Mouse (Mus musculus): ENCODE results near the gene Lce6a. TPM values are rescaled to one million over a fixed set of nuclear protein-coding genes. Genes with fewer than 3 reads are reported as not detected.

Gene Lce6a
- total RNA-seq, 2 experiments from 2014 or later = not detected

GRCm38 (mm10) chr3:92588858-92589257 lies 32.6 kb downstream of the Lce6a start, which contains the start of gene Smcp:
Gene Smcp, minus strand, starts transcription at chr3:92588997.
- DNase-seq = no peak
- H3K4me3 ChIP-seq = no peak within 1 kb of the TSS
- intact Hi-C loops (cut with DNase I) = no loop called here
- no peak for TF ChIP-seq CTCF (IDR thresholded peaks at IDR 0.05)
- no peak within 1 kb of the TSS for H3K27ac ChIP-seq

- intact Hi-C loops (cut with DNase I) = no loop called here
- no peak for DNase-seq
- H3K27ac ChIP-seq = no peak overlapping the region
- TF ChIP-seq CTCF (IDR thresholded peaks at IDR 0.05) = no peak
- H3K4me3 ChIP-seq = no peak overlapping the region
These were observed 34.3 kb downstream of the Lce6a start for GRCm38 (mm10) chr3:92587190-92587589.

- no peak for DNase-seq
- H3K4me3 ChIP-seq = no peak overlapping the region
- H3K27ac ChIP-seq = no peak overlapping the region
- intact Hi-C loops (cut with DNase I) = no loop called here
- no peak for TF ChIP-seq CTCF (IDR thresholded peaks at IDR 0.05)
These were observed 36.4 kb downstream of the Lce6a start for GRCm38 (mm10) chr3:92585055-92585454.

DNA sequence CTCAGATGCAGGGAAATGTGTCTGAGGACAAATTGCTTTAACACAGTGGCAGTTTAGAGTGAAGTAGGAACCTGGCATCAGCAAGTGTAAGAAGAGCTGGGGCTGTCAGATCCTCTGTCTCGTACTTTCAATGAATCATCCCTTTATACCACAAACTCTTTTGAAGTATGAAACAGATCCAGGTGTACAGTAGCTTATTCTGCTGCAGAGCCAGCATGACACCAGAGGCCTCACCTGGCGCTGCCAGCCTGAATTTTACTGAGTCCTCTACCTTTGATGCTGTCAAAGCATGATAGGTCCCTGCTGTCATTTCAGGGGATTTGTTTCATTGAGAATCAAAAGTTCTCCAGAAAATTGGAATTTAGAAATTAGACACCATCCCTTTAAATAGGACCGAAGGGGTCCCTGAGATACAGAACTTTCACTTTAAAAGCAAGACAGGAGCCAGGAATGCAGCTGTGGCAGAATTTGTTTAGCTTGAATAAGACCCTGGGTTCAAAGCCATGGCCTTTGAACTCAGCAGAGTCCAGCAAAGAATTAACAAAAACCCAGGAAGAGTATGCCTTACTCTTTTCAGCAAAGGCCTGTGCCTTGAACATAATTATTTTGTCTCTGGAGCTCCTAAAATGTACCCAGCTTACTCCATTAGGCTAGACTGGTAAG lies 38.2 kb downstream of the Lce6a start:
- Histone ChIP-seq H3K4me3 (no peak overlapping the region), H3K27ac (no peak overlapping the region)
- TF ChIP-seq CTCF (IDR thresholded peaks at IDR 0.05) = no peak
- intact Hi-C loops (cut with DNase I) = no loop called here
- no peak for DNase-seq

DNA sequence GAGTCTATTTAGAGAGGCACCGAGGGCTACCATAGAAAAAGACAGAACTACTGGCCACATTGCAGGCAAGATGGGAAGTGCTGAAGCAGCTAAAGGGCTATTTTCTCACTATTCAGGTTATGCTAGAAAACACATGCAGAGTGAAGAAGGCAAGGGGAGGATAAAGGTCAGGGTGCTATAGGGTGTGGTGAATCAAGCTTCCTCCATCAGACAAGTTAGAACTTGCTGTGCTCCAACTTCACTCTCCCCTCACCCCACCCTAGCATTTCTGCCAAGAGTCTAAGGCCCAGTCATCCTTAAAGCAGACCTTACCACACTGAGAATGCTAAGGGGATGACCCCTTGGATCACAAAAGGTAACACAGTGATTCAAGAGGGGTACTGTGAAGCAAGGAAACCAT lies 42.0 kb downstream of the Lce6a start:
- intact Hi-C loops (cut with DNase I) = no loop called here
- no peak for DNase-seq
- TF ChIP-seq CTCF (IDR thresholded peaks at IDR 0.05) = no peak

GRCm38 (mm10) chr3:92578652-92579413 lies 42.6 kb downstream of the Lce6a start:
- Histone ChIP-seq H3K27ac (no peak overlapping the region), H3K4me3 (no peak overlapping the region)
- intact Hi-C loops (cut with DNase I) = no loop called here
- no peak for DNase-seq
- no peak for TF ChIP-seq CTCF (IDR thresholded peaks at IDR 0.05)

More for the DNA sequence above, 42.0 kb downstream of the Lce6a start:
- Histone ChIP-seq H3K4me3 (no peak overlapping the region), H3K27ac (no peak overlapping the region)

DNA sequence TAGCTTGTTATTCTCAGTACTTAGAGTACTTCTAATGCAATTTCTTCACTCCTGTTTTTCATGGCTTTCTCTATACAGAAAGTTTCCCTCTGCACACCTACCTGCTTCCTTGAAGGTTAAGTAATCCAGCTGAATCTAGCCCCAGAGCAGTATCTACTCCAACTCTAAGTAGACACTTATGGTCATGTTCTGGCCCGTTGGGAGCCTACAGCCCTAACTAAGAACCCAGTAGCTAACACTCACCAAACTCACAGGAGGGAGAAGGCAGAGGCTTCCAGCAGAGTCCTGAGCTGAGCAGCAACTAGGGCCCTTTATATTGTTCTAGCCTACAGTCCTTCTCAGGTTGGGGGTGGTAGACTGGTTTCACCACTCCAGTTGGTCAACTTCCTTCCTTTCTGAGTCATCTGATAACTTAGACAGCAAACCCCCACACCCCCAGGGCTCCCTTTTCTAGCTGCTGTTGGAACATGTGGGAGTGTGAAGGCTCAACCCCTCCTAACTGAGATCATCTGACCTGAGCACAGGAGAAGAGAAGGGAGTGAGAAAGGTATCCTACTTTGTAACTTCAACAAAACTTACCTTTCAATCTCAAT lies 47.9 kb downstream of the Lce6a start, which contains the start of gene Ivl:
Ivl (minus strand) TSS at position 287 of the 593 bp plus-strand sequence.
- TF ChIP-seq CTCF (IDR thresholded peaks at IDR 0.05) = no peak
- H3K27ac ChIP-seq = no peak within 1 kb of the TSS
- DNase-seq = no peak
- intact Hi-C loops (cut with DNase I) = no loop called here
- H3K4me3 ChIP-seq = no peak within 1 kb of the TSS

DNA sequence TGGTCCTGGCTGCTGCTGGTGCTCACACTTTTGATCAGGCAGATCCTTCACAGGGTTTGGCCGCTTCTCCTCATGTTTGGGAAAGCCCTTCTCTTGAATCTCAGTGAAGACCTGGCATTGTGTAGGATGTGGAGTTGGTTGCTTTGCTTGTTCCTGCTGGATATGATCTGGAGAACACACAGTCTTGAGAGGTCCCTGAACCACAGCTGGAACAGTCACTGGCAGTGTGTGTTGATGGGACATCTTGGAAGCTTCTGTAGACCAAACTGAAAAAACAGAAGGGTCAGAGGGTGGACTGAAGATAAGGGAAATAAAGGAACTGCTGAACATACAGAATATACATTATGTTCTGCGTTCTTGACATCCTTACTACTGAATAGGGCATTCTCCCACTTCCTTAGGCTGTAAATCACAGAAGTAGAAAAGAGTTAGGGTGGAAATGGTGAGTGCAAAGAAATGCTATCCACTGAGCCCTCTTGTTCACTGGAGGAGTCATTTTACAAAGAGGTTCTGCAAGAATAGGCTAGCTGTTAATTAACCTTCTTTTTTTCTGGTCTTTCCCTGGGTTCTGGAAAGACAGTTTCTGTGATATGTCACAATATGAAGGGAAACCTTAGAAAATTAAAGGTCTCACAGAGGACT lies 48.8 kb downstream of the Lce6a start:
- intact Hi-C loops (cut with DNase I) = no loop called here
- Histone ChIP-seq H3K27ac (no peak overlapping the region), H3K4me3 (no peak overlapping the region)
- no peak for TF ChIP-seq CTCF (IDR thresholded peaks at IDR 0.05)
- DNase-seq = no peak

Other genes starting within 250 kb of the Lce6a start
- not detected for gene Sprr2h, start 236.0 kb downstream of the Lce6a start, total RNA-seq (2021)
- gene Sprr2i, start 213.7 kb downstream of the Lce6a start, total RNA-seq (2021) = not detected
- gene Sprr2j-ps, start 203.6 kb downstream of the Lce6a start, total RNA-seq (2021) = not detected
- gene Gm9774, start 192.2 kb downstream of the Lce6a start, total RNA-seq (2021) = 1 to 10 TPM; 2.6 to 6.5 TPM
- not detected for gene Sprr2k, start 189.1 kb downstream of the Lce6a start, total RNA-seq (2021)
- not detected for gene Sprr1b, start 182.9 kb downstream of the Lce6a start, total RNA-seq (2021)
- gene Sprr3, start 162.9 kb downstream of the Lce6a start, total RNA-seq (2021) = not detected
- gene Sprr1a, start 135.8 kb downstream of the Lce6a start, total RNA-seq (2021) = not detected
- not detected for gene Sprr4, start 121.2 kb downstream of the Lce6a start, total RNA-seq (2021)
- not detected for gene 2310046K23Rik, start 87.1 kb downstream of the Lce6a start, total RNA-seq (2021)
- not detected for gene Ivl, start 47.9 kb downstream of the Lce6a start, total RNA-seq (2021)
- not detected for gene Smcp, start 32.7 kb downstream of the Lce6a start, total RNA-seq (2021)
- not detected for gene 2210017I01Rik, start 14.2 kb downstream of the Lce6a start, total RNA-seq (2021)
- not detected for gene Lce1a1, start 26.6 kb upstream of the Lce6a start, total RNA-seq (2021)
- not detected for gene Lce1b, start 35.3 kb upstream of the Lce6a start, total RNA-seq (2021)
- not detected for gene Lce1a2, start 48.7 kb upstream of the Lce6a start, total RNA-seq (2021)
- not detected for gene Lce1c, start 57.6 kb upstream of the Lce6a start, total RNA-seq (2021)
- not detected for gene Lce1d, start 65.5 kb upstream of the Lce6a start, total RNA-seq (2021)
- not detected for gene Lce1e, start 87.4 kb upstream of the Lce6a start, total RNA-seq (2021)
- not detected for gene Lce1f, start 98.7 kb upstream of the Lce6a start, total RNA-seq (2021)
- gene Gm38119, start 117.4 kb upstream of the Lce6a start, total RNA-seq (2021) = not detected
- not detected for gene Lce1g, start 130.7 kb upstream of the Lce6a start, total RNA-seq (2021)
- not detected for gene Lce1h, start 143.4 kb upstream of the Lce6a start, total RNA-seq (2021)
- not detected for gene Lce1i, start 157.2 kb upstream of the Lce6a start, total RNA-seq (2021)
- gene Lce1j, start 168.9 kb upstream of the Lce6a start, total RNA-seq (2021) = not detected
- gene Lce1k, start 186.2 kb upstream of the Lce6a start, total RNA-seq (2021) = not detected
- gene Kprp, start 205.6 kb upstream of the Lce6a start, total RNA-seq (2021) = not detected
- gene Lce1l, start 229.6 kb upstream of the Lce6a start, total RNA-seq (2021) = not detected
- not detected for gene 2310050C09Rik, start 248.6 kb upstream of the Lce6a start, total RNA-seq (2021)

Measured in gastrocnemius, adult 2 months (tissue).